Mouse (Mus musculus) midbrain, embryonic 16.5 days (tissue): ENCODE results near the gene Ass1. TPM values are rescaled to one million over a fixed set of nuclear protein-coding genes. Genes with fewer than 3 reads are reported as not detected.
A peak's percentile ranks its signal among the peaks of the same experiment; 100 is the strongest.

Source experiments
- ATAC-seq: fragments of 200-750 bp; cut with Nextera tagmentation; 2 replicates; pipeline ENCODE4 v1.8.0; 2017; ENCODE audit warnings: moderate TSS enrichment
- H3K27ac ChIP-seq: fragments of 300-500 bp; sonication (generic); 2 replicates; pipeline ENCODE4 v1.5.1; 2014; ENCODE audit warnings: mild to moderate bottlenecking, low read length, mixed read lengths
- H3K27me3 ChIP-seq: fragments of 300-500 bp; sonication (generic); 2 replicates; pipeline ENCODE4 v1.6.1; 2014; ENCODE audit warnings: low read depth, low read length, mixed read lengths; ENCODE audit not compliant: control insufficient read depth, insufficient read depth
- H3K36me3 ChIP-seq: fragments of 300-500 bp; sonication (generic); 2 replicates; pipeline ENCODE4 v1.6.1; 2014; ENCODE audit warnings: mild to moderate bottlenecking, low read length, moderate library complexity, mixed read lengths; ENCODE audit not compliant: control insufficient read depth, insufficient read depth
- H3K4me1 ChIP-seq: fragments of 300-500 bp; sonication (generic); 2 replicates; pipeline ENCODE4 v1.6.1; 2014; ENCODE audit warnings: mild to moderate bottlenecking, low read length, mixed read lengths; ENCODE audit not compliant: control insufficient read depth, insufficient read depth
- H3K4me2 ChIP-seq: fragments of 300-500 bp; sonication (generic); 2 replicates; pipeline ENCODE4 v1.6.1; 2014; ENCODE audit warnings: mild to moderate bottlenecking, low read length, mixed read lengths
- H3K4me3 ChIP-seq: fragments of 300-500 bp; sonication (generic); 2 replicates; pipeline ENCODE4 v1.5.1; 2014; ENCODE audit warnings: low read depth, mild to moderate bottlenecking, low read length, moderate library complexity, mixed read lengths
- H3K9ac ChIP-seq: fragments of 300-500 bp; sonication (generic); 2 replicates; pipeline ENCODE4 v1.6.1; 2014; ENCODE audit warnings: low read depth, low read length, mixed read lengths
- H3K9me3 ChIP-seq: fragments of 300-500 bp; sonication (generic); replicated peaks from 2 replicates; pipeline ENCODE4 v1.6.1; 2014; ENCODE audit warnings: mild to moderate bottlenecking, low read length, mixed read lengths; ENCODE audit not compliant: control insufficient read depth, poor library complexity, severe bottlenecking
- WGBS: fragments of 180-500 bp; shearing (Covaris S2); extraction: QIAGEN DNeasy Blood & Tissue Kit; methylation state at CpG from one replicate; pipeline ENCODE4 v1.1.7; 2014; 5-methylcytosine and 5-hydroxymethylcytosine counted together
- polyA plus RNA-seq: library from polyadenylated mRNA; unstranded; fragments of >200 nt; fragmentation: Nextera tagmentation; extraction: Ambion mirVana; gene quantifications from 2 replicates; pipeline ENCODE4 v1.2.1, GENCODE M21; 2015

Gene Ass1
- polyA plus RNA-seq, 1 experiment from 2014 or later: 12.0 TPM

DNA sequence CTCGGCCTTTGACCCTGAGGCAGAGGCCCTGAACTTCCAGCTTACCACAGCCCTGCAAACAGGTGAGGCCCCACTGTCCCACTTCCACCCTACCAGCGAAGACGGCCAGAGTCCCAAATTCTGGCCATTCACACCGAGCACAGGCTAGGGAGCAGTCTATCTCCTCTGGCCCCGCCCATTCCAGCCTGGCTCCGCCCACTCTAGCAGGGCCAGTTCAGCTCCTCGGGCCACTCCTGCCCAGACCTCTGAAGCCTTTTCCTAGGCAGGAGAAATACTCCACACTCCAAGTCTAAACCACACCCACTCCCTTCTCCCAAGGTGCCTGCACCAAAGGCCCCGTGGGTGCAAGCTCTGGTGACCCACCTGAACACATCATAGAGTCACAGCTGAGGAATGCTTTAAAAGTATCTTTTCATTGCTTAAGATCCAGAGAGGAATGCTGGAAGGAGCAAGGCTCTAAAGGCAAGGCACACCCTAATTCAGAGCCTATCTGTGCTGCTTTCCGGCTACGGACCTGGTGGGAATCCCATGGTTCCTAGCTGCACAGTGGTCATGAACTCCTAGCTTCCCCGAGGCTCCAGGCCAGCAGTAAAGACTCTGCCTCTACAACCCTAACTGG lies 16.3 kb upstream of the Ass1 start:
- WGBS: 37% methylated on average over 11 of the region's 11 CpGs
- no peaks in the 10 kb centered on the region for H3K36me3 ChIP-seq
- no peak overlapping the region for H3K27ac ChIP-seq
- no peak overlapping the region for H3K4me2 ChIP-seq
- peaks cover 5% of the 10 kb centered on the region for H3K27me3 ChIP-seq
- H3K4me1 ChIP-seq: peaks cover 7% of the 10 kb centered on the region; the same call in 1 of the 2 replicates
- no peaks in the 10 kb centered on the region for H3K9me3 ChIP-seq
- H3K9ac ChIP-seq: no peak overlapping the region
- ATAC-seq: no peak
- no peak overlapping the region for H3K4me3 ChIP-seq

- Histone ChIP-seq H3K4me3 (no peak overlapping the region), H3K9me3 (no peaks in the 10 kb centered on the region)
- no peak for ATAC-seq
These were observed 15.7 kb upstream of the Ass1 start for GRCm38 (mm10) chr2:31454280-31454679.

DNA sequence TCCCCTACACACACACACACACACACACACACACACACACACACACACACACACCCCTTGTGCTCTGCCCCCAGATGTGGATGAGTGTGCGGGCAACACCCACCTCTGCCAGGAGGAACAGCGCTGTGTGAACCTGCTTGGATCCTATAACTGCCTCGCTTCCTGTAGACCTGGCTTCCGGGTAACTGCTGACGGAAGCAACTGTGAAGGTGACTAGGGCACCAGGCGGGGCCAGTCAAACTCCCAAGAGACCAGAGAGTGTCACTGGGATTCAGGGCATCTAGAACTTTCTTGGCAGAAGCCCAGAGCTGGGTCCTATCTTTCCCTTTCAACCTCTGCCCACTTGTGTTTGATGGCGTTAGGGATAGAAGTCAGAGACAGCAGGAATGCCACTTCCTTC lies 14.6 kb upstream of the Ass1 start:
- 0 out of 2 replicates have a peak, but pooled peaks cover 2% of the 10 kb centered on the region for H3K4me1 ChIP-seq
- H3K27me3 ChIP-seq: peaks cover 20% of the 10 kb centered on the region
- no peaks in the 10 kb centered on the region for H3K36me3 ChIP-seq
- H3K4me3 ChIP-seq: no peak overlapping the region
- 89% methylated on average over 7 of the region's 7 CpGs for WGBS
- no peak overlapping the region for H3K9ac ChIP-seq
- no peaks in the 10 kb centered on the region for H3K9me3 ChIP-seq
- no peak overlapping the region for H3K4me2 ChIP-seq
- no peak overlapping the region for H3K27ac ChIP-seq
- no peak for ATAC-seq

More at GRCm38 (mm10) chr2:31454280-31454679, 15.7 kb upstream of the Ass1 start:
- H3K27me3 ChIP-seq: peaks cover 11% of the 10 kb centered on the region
- WGBS: 65% methylated on average over 8 of the region's 8 CpGs
- H3K27ac ChIP-seq: no peak overlapping the region
- H3K36me3 ChIP-seq: no peaks in the 10 kb centered on the region
- H3K4me1 ChIP-seq: peaks cover 2% of the 10 kb centered on the region; the same call in 1 of the 2 replicates
- H3K4me2 ChIP-seq: no peak overlapping the region
- H3K9ac ChIP-seq: no peak overlapping the region

DNA sequence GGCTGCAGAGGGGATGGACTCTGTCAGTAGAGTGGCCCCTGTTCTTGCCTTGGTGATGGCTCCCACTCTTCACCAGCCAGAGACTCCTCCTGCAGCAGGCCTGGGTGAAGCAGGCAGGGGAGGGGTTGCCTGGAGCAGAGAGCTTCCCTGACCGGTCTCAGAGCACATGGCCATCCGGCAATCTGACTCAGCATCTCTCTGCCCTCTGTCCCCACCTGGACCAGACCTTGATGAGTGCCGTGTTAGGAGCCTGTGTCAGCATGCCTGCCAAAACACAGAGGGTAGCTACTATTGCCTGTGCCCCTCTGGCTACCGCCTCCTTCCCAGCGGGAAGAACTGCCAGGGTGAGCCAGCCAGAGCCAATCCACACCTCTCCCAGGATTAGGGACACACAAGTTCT lies 11.5 kb upstream of the Ass1 start:
- 49% methylated on average over 5 of the region's 5 CpGs for WGBS
- H3K4me3 ChIP-seq: no peak overlapping the region
- ATAC-seq: no peak
- no peak overlapping the region for H3K4me2 ChIP-seq
- H3K36me3 ChIP-seq: no peaks in the 10 kb centered on the region
- H3K9me3 ChIP-seq: no peaks in the 10 kb centered on the region
- peaks cover 26% of the 10 kb centered on the region for H3K27me3 ChIP-seq
- H3K4me1 ChIP-seq: 0 out of 2 replicates have a peak, but pooled peaks cover 2% of the 10 kb centered on the region
- H3K27ac ChIP-seq: no peak overlapping the region
- no peak overlapping the region for H3K9ac ChIP-seq

- H3K9me3 ChIP-seq: no peaks in the 10 kb centered on the region
- peak overlapping the region; percentile 68 for H3K4me2 ChIP-seq
- no peak overlapping the region for H3K27ac ChIP-seq
- ATAC-seq: no peak
- peaks cover 28% of the 10 kb centered on the region for H3K27me3 ChIP-seq
- no peak overlapping the region; the same call in 1 of the 2 replicates for H3K4me3 ChIP-seq
- no peak overlapping the region; the same call in 1 of the 2 replicates for H3K9ac ChIP-seq
- H3K4me1 ChIP-seq: 0 out of 2 replicates have a peak, but pooled peaks cover 2% of the 10 kb centered on the region
- no peaks in the 10 kb centered on the region for H3K36me3 ChIP-seq
- WGBS: 47% methylated on average over 16 of the region's 16 CpGs
These were observed 10.7 kb upstream of the Ass1 start for GRCm38 (mm10) chr2:31458989-31459936.

- ATAC-seq: peak; percentile 69
- peak overlapping the region; percentile 44 for H3K4me3 ChIP-seq
- peak overlapping the region; percentile 62 for H3K9ac ChIP-seq
- H3K9me3 ChIP-seq: no peaks in the 10 kb centered on the region
- 0 out of 2 replicates have a peak, but pooled peaks cover 2% of the 10 kb centered on the region for H3K4me1 ChIP-seq
- H3K27ac ChIP-seq: no peak overlapping the region
- WGBS: under 1% methylated on average over 48 of the region's 48 CpGs
- peaks cover 28% of the 10 kb centered on the region for H3K27me3 ChIP-seq
- no peaks in the 10 kb centered on the region for H3K36me3 ChIP-seq
- peak overlapping the region; percentile 68 for H3K4me2 ChIP-seq
These were observed 9.9 kb upstream of the Ass1 start for GRCm38 (mm10) chr2:31460025-31460571.

DNA sequence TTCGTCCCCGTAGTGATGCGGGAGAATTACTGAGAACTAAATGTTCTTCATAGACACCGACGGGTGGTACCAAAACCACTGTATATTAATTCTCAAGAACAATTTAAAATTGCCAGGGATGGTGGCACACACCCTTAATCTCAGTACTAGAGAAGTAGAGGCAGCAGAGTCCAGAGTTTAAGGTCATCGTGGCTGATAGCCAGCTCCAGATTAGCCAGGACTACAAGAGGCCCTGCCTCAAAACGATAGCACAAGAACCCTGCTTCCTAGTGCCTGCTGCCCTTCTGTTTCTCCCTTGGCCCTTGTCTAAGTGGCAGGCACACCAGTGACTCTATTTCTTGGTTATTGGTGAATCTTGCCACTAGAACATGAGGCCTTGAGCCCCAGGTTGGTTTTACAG lies 9.1 kb upstream of the Ass1 start:
- H3K27me3 ChIP-seq: peaks cover 28% of the 10 kb centered on the region
- 0 out of 2 replicates have a peak, but pooled peaks cover 2% of the 10 kb centered on the region for H3K4me1 ChIP-seq
- 83% methylated on average over 7 of the region's 7 CpGs for WGBS

GRCm38 (mm10) chr2:31462051-31462450 lies 8.0 kb upstream of the Ass1 start:
- H3K4me2 ChIP-seq: no peak overlapping the region
- H3K27ac ChIP-seq: no peak overlapping the region
- H3K4me1 ChIP-seq: 0 out of 2 replicates have a peak, but pooled peaks cover 2% of the 10 kb centered on the region
- peaks cover 28% of the 10 kb centered on the region for H3K27me3 ChIP-seq
- H3K36me3 ChIP-seq: no peaks in the 10 kb centered on the region
- no peak for ATAC-seq
- H3K4me3 ChIP-seq: no peak overlapping the region
- 39% methylated on average over 8 of the region's 8 CpGs for WGBS
- no peaks in the 10 kb centered on the region for H3K9me3 ChIP-seq
- H3K9ac ChIP-seq: no peak overlapping the region

More for the DNA sequence above, 9.1 kb upstream of the Ass1 start:
- Histone ChIP-seq H3K4me3 (no peak overlapping the region), H3K36me3 (no peaks in the 10 kb centered on the region), H3K9me3 (no peaks in the 10 kb centered on the region), H3K27ac (no peak overlapping the region), H3K9ac (no peak overlapping the region), H3K4me2 (no peak overlapping the region)
- no peak for ATAC-seq
